In genomic region chr17:51831121-51831701, GRCm38 (mm10) we compare ENCODE assay signal across 7 mouse cellular contexts. TPM values are rescaled to one million over a fixed set of nuclear protein-coding genes. Genes with fewer than 3 reads are reported as not detected.
DNase-seq lines count a peak whose midpoint lies in the region; ATAC-seq and TF ChIP-seq lines count a peak whose summit lies in the region.

No protein-coding gene starts in this region.

- H3K4me2 ChIP-seq in hindbrain, embryonic 11.5 days (replicated peaks; ENCODE audit: low read depth, low read length), result peak overlapping the region; percentile 99
- H3K4me2 ChIP-seq in midbrain, embryonic 11.5 days, result peak overlapping the region; percentile 98

- H3K36me3 ChIP-seq in E14TG2a.4 (ENCODE audit: insufficient read depth, low read length), result no peaks in the 10 kb centered on the region
- no peaks in the 10 kb centered on the region for H3K36me3 ChIP-seq in hindbrain, embryonic 11.5 days (ENCODE audit: control insufficient read depth, insufficient read depth, low read length)
- no peaks in the 10 kb centered on the region for H3K36me3 ChIP-seq in midbrain, embryonic 11.5 days (ENCODE audit: control insufficient read depth, insufficient read depth, low read length)

- H3K27me3 ChIP-seq in E14TG2a.4 (ENCODE audit: insufficient read depth, low read length), result peaks cover 54% of the 10 kb centered on the region
- peaks cover 20% of the 10 kb centered on the region for H3K27me3 ChIP-seq in hindbrain, embryonic 11.5 days (ENCODE audit: control insufficient read depth, insufficient read depth, low read length)
- peaks cover 22% of the 10 kb centered on the region for H3K27me3 ChIP-seq in midbrain, embryonic 11.5 days (ENCODE audit: control insufficient read depth, insufficient read depth, low read length)

- no peak overlapping the region for H3K27ac ChIP-seq in hindbrain, embryonic 11.5 days (ENCODE audit: low read depth, low read length)
- no peak overlapping the region for H3K27ac ChIP-seq in midbrain, embryonic 11.5 days (ENCODE audit: low read depth, low read length)

- ATAC-seq in hindbrain, embryonic 11.5 days (ENCODE audit: low FRiP score), result peak; percentile 8; the same call in 1 of the 2 replicates
- ATAC-seq in midbrain, embryonic 11.5 days (ENCODE audit: low FRiP score), result no peak; the same call in 1 of the 2 replicates

- WGBS in hindbrain, embryonic 11.5 days, result 12% methylated on average over 14 of the region's 14 CpGs
- WGBS in midbrain, embryonic 11.5 days, result 13% methylated on average over 14 of the region's 14 CpGs

- DNase-seq in ES-CJ7 (ENCODE audit: low read depth, low spot score), result peak; percentile 16
- no peak for DNase-seq in hindbrain, embryonic 11.5 days (ENCODE audit: low spot score)
- peak; percentile 86 for DNase-seq in midbrain, embryonic 11.5 days (ENCODE audit: low spot score, missing footprints)
- DNase-seq in left cerebral cortex, adult 8-10 months (ENCODE audit: low spot score in 2 of 2), result no peak
- DNase-seq in right cerebral cortex, postnatal 14 days, result no peak
- no peak for DNase-seq in kidney, postnatal 10 days

- peaks cover 48% of the 10 kb centered on the region for H3K4me1 ChIP-seq in E14TG2a.4 (replicated peaks; ENCODE audit: low read depth, low read length)
- peaks cover 7% of the 10 kb centered on the region; the same call in 1 of the 2 replicates for H3K4me1 ChIP-seq in hindbrain, embryonic 11.5 days (replicated peaks; ENCODE audit: control insufficient read depth, insufficient read depth, low read length)
- peaks cover 10% of the 10 kb centered on the region for H3K4me1 ChIP-seq in midbrain, embryonic 11.5 days (ENCODE audit: control insufficient read depth, insufficient read depth, low read length)

- peak overlapping the region; percentile 83 for H3K4me3 ChIP-seq in E14TG2a.4 (replicated peaks; ENCODE audit: low read length)
- peak overlapping the region; percentile 62 for H3K4me3 ChIP-seq in hindbrain, embryonic 11.5 days (ENCODE audit: low read depth, low read length)
- peak overlapping the region; percentile 74 for H3K4me3 ChIP-seq in midbrain, embryonic 11.5 days (ENCODE audit: low read depth, low read length)

- no peak for TF ChIP-seq CTCF in E14TG2a.4 (conservative IDR thresholded peaks at IDR 0.05; ENCODE audit: low read length)

- no peak overlapping the region for H3K9ac ChIP-seq in hindbrain, embryonic 11.5 days (ENCODE audit: low read depth, low read length)
- H3K9ac ChIP-seq in midbrain, embryonic 11.5 days (ENCODE audit: low read length), result peak overlapping the region; percentile 73

- H3K9me3 ChIP-seq in E14TG2a.4 (ENCODE audit: low read length), result no peaks in the 10 kb centered on the region
- no peaks in the 10 kb centered on the region for H3K9me3 ChIP-seq in hindbrain, embryonic 11.5 days (ENCODE audit: control insufficient read depth, low read length)
- no peaks in the 10 kb centered on the region for H3K9me3 ChIP-seq in midbrain, embryonic 11.5 days (ENCODE audit: control insufficient read depth, low read length)

RNA-seq across cellular contexts. Expression of gene Satb1, which starts 1.9 kb away (rescaled TPM):
- 29.5 and 32.0 TPM in 2 replicates for polyA plus RNA-seq in hindbrain, embryonic 11.5 days (2014; fragmentation: Nextera tagmentation; extraction: Ambion mirVana)
- polyA plus RNA-seq in midbrain, embryonic 11.5 days (2014; fragmentation: Nextera tagmentation; extraction: Ambion mirVana), result 30.0 and 31.9 TPM in 2 replicates
- 100 to 1,000 TPM; 108 to 134 (median 114) TPM for total RNA-seq in left cerebral cortex, adult 8-10 months (2022)

Comparison
In these comparisons a context has a peak if more than half of its experiments do, and no peak if none do; other contexts are left out.
1. DNase-seq: peak in ES-CJ7 (single experiment) and midbrain, embryonic 11.5 days (single experiment); none in hindbrain, embryonic 11.5 days (single experiment), left cerebral cortex, adult 8-10 months (0 of 2), right cerebral cortex, postnatal 14 days (single experiment) and kidney, postnatal 10 days (single experiment).
2. Peak in every context shown above with its lines, with median percentiles within 50 percentile points of each other: H3K4me3 ChIP-seq.